Mouse (Mus musculus): ENCODE results near the gene Cdk15.

The Cdk15 gene

GRCm38 (mm10) chr1:59332737-59333385, 76.2 kb downstream of the Cdk15 start:
- DNase-seq, result peak in 1 of 2 experiments; percentile 27

GRCm38 (mm10) chr1:59333386-59333759, 76.7 kb downstream of the Cdk15 start:
- DNase-seq, result peak; percentile 22 to 36

GRCm38 (mm10) chr1:59333860-59334561, 77.3 kb downstream of the Cdk15 start:
- DNase-seq, result peak; percentile 54 to 58

- DNase-seq, result no peak
These were observed 77.8 kb downstream of the Cdk15 start for GRCm38 (mm10) chr1:59334562-59334890.

- no peak for DNase-seq
These were observed 79.5 kb downstream of the Cdk15 start for GRCm38 (mm10) chr1:59336256-59336655.

GRCm38 (mm10) chr1:59340814-59341588, 84.3 kb downstream of the Cdk15 start:
- peak; percentile 46 to 59 for DNase-seq

GRCm38 (mm10) chr1:59341697-59342096, 85.0 kb downstream of the Cdk15 start:
- no peak for DNase-seq

GRCm38 (mm10) chr1:59342146-59342545, 85.4 kb downstream of the Cdk15 start:
- DNase-seq, result no peak

- no peak for DNase-seq
These were observed 96.0 kb downstream of the Cdk15 start for GRCm38 (mm10) chr1:59352706-59353105.

- DNase-seq, result no peak
These were observed 98.7 kb downstream of the Cdk15 start for GRCm38 (mm10) chr1:59355440-59355839.

- no peak for DNase-seq
These were observed 102.4 kb downstream of the Cdk15 start for GRCm38 (mm10) chr1:59359136-59359535.

GRCm38 (mm10) chr1:59360834-59361233, 104.1 kb downstream of the Cdk15 start:
- no peak for DNase-seq

GRCm38 (mm10) chr1:59361460-59361859, 104.8 kb downstream of the Cdk15 start:
- DNase-seq, result no peak

GRCm38 (mm10) chr1:59361966-59362365, 105.3 kb downstream of the Cdk15 start:
- no peak for DNase-seq

- DNase-seq, result no peak
These were observed 107.8 kb downstream of the Cdk15 start for GRCm38 (mm10) chr1:59364463-59365040.

GRCm38 (mm10) chr1:59367928-59368648, 111.4 kb downstream of the Cdk15 start:
- no peak for DNase-seq

GRCm38 (mm10) chr1:59368649-59369319, 112.1 kb downstream of the Cdk15 start:
- DNase-seq, result no peak

- DNase-seq, result no peak
These were observed 112.6 kb downstream of the Cdk15 start for GRCm38 (mm10) chr1:59369320-59369685.

- no peak for DNase-seq
These were observed 113.7 kb downstream of the Cdk15 start for GRCm38 (mm10) chr1:59370355-59370950.

- DNase-seq, result peak; percentile 79
These were observed 119.4 kb downstream of the Cdk15 start for GRCm38 (mm10) chr1:59376021-59376548.

- peak; percentile 86 to 88 for DNase-seq
These were observed 119.9 kb downstream of the Cdk15 start for GRCm38 (mm10) chr1:59376557-59376956.
